Mouse (Mus musculus) layer of hippocampus, postnatal 36 days (tissue): ENCODE measurements around the gene Lman2. TPM values are rescaled to one million over a fixed set of nuclear protein-coding genes. Genes with fewer than 3 reads are reported as not detected.
A peak's percentile ranks its signal among the peaks of the same experiment; 100 is the strongest.

ENCODE experiments used
- DNase-seq, 2 experiments: peaks; one replicate each; pipeline ENCODE4 v3.0.0; 2022
- total RNA-seq, 2 experiments: library from RNA; stranded (reverse); gene quantifications; 2 replicates each; pipeline ENCODE4 v1.2.3; 2021

Gene Lman2
- total RNA-seq, 2 experiments from 2014 or later, result 58.3 to 70.5 TPM

DNA sequence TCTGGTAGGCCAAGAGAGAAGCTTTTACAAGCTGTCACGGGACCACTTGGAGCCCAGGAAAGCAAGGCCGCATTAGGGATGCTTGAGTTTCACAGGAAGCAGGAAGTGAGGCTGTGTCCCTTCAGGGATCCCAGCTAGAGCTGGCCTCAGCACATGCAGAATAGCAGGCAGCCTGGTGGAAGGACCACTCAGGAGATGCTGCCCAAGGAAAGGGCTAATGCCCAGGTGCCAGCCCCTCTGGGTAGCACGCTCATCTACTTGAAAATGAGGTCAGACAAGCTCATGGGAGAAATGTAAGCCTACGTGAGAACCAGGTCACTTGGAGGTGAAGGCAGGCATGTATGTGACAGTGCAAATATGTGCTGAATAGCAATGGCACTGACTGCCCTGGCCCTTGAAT, 35.4 kb downstream of the Lman2 start:
- DNase-seq, result no peak

- no peak for DNase-seq
Measured at GRCm38 (mm10) chr13:55325596-55325995, 37.0 kb downstream of the Lman2 start.

GRCm38 (mm10) chr13:55322130-55322825, 40.3 kb downstream of the Lman2 start:
- DNase-seq, result no peak

- DNase-seq, result peak; percentile 81 to 86
Measured at GRCm38 (mm10) chr13:55321434-55322129, 41.0 kb downstream of the Lman2 start, which contains the start of gene Rab24. TSS of gene Rab24 (minus strand) at chr13:55321946.

- no peak for DNase-seq
Measured at GRCm38 (mm10) chr13:55319931-55320533, 42.6 kb downstream of the Lman2 start, which contains the start of gene Prelid1. TSS of gene Prelid1 (plus strand) at chr13:55320500.

- no peak for DNase-seq
Measured at GRCm38 (mm10) chr13:55318351-55318750, 44.2 kb downstream of the Lman2 start.

DNA sequence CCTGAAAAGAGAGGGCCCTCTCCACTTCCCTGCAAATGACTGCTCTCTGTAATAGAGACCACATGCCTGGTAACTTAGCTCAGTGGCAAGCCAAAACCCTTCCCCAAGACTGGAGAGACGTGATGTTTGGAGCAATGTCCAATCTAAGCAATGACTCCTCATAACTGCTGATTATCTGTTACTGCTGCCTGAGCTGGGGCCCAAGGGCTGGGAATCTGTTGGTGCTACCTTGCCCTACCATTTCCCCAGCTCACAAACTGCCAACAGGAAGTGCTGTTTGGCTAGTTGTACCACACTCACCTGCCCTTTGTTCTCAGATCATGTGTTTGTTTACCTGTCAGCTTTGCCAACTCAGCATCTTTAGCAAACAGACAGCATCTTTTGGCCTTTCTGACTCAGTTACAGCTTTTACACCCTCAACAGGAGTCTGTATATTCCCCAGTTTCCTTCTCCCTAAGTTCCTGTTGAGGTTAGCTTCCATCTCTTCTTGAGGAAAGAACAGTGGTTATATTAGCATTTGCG, 47.6 kb downstream of the Lman2 start:
- DNase-seq, result no peak

DNA sequence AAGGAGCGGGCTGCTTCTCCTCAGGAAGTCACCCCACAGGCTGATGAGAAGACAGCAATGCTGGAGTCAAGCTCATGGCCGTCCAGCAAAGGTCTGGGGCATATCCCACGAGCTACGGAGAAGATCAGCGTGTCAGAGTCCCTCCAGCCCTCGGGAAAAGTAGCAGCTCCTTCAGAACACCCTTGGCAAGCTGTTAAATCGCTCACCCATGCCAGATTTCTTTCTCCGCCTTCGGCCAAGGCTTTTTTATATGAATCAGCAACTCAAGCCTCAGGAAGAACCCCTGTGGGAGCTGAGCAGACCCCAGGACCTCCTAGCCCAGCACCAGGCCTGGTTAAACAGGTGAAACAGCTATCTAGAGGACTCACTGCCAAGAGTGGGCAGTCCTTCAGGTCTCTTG, 49.5 kb downstream of the Lman2 start:
- DNase-seq, result no peak

- peak; percentile 44 to 51 for DNase-seq
Measured at GRCm38 (mm10) chr13:55312028-55312630, 50.5 kb downstream of the Lman2 start.

- DNase-seq, result no peak
Measured at GRCm38 (mm10) chr13:55300913-55301312, 61.7 kb downstream of the Lman2 start.

DNA sequence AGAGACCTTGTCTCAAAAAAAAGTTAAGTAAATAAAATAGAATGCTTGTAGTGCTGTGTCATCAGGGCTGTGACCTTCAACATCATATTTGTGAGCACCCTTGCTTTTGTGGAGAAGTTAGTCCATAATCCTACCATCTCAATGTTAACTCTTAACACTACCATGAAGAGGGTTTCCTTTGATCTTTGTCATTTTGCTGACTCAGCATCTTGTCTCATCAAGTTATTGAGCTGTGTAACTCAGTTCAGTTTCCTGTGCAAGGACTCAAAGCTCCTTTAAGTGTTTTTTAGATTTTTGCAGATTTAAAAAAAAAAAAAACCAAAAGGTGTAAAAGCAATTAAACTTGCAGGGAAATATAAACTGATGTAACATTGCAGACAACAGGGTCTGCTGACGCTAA, 65.8 kb downstream of the Lman2 start:
- DNase-seq, result no peak

Other genes starting within 250 kb of the Lman2 start
- gene Gm17617, start 229.2 kb downstream of the Lman2 start, total RNA-seq, result not detected
- gene Fgfr4, start 210.1 kb downstream of the Lman2 start, total RNA-seq, result under 1 TPM; 0.20 to 0.43 TPM
- gene Nsd1, start 153.0 kb downstream of the Lman2 start, total RNA-seq, result 100 to 1,000 TPM; 124 to 131 TPM
- 100 to 1,000 TPM; 140 to 157 TPM for gene Prelid1, start 42.3 kb downstream of the Lman2 start, total RNA-seq
- gene Rab24, start 40.8 kb downstream of the Lman2 start, total RNA-seq, result 10 to 100 TPM; 78.8 to 84.3 TPM
- gene Mxd3, start 33.0 kb downstream of the Lman2 start, total RNA-seq, result 1 to 10 TPM in 1 of 2 experiments, under 1 TPM in 1; 0.87 to 1.4 TPM
- gene Rgs14, start 6.9 kb upstream of the Lman2 start, total RNA-seq, result 100 to 1,000 TPM in 1 of 2 experiments, 10 to 100 TPM in 1; 95.2 to 110 TPM
- gene Slc34a1, start 35.4 kb upstream of the Lman2 start, total RNA-seq, result not detected
- not detected for gene Pfn3, start 52.4 kb upstream of the Lman2 start, total RNA-seq
- under 1 TPM; 0.32 to 0.71 TPM for gene F12, start 64.0 kb upstream of the Lman2 start, total RNA-seq
- gene Grk6, start 82.3 kb upstream of the Lman2 start, total RNA-seq, result 10 to 100 TPM; 67.7 to 71.1 TPM
- 10 to 100 TPM; 86.1 to 86.6 TPM for gene Prr7, start 101.5 kb upstream of the Lman2 start, total RNA-seq
- 100 to 1,000 TPM; 388 to 393 TPM for gene Dbn1, start 125.3 kb upstream of the Lman2 start, total RNA-seq
- gene Pdlim7, start 150.9 kb upstream of the Lman2 start, total RNA-seq, result 10 to 100 TPM; 89.6 to 94.1 TPM
- 10 to 100 TPM; 17.0 to 20.6 TPM for gene Dok3, start 166.5 kb upstream of the Lman2 start, total RNA-seq
- gene Ddx41, start 173.9 kb upstream of the Lman2 start, total RNA-seq, result 10 to 100 TPM; 59.4 to 60.2 TPM
- gene Fam193b, start 208.3 kb upstream of the Lman2 start, total RNA-seq, result 10 to 100 TPM; 88.6 to 96.2 TPM
- 100 to 1,000 TPM; 141 to 143 TPM for gene Tmed9, start 210.9 kb upstream of the Lman2 start, total RNA-seq
- 10 to 100 TPM; 23.6 to 25.0 TPM for gene B4galt7, start 237.1 kb upstream of the Lman2 start, total RNA-seq